Mouse (Mus musculus): Measurements from ENCODE around the gene Slc13a4. TPM values are rescaled to one million over a fixed set of nuclear protein-coding genes. Genes with fewer than 3 reads are reported as not detected.

The Slc13a4 gene
- polyA plus RNA-seq (2015; fragmentation: Nextera tagmentation; extraction: Ambion mirVana) = 0.10 TPM in 2 replicates

- no peak within 1 kb of the TSS for H3K9ac ChIP-seq
- H3K4me1 ChIP-seq (replicated peaks) = no peaks in the 10 kb centered on the region; the same call in 1 of the 2 replicates
- no peaks in the 10 kb centered on the region for H3K9me3 ChIP-seq (replicated peaks)
- DNase-seq (no peak), ATAC-seq (ENCODE audit: low read depth) (no peak)
- H3K27ac ChIP-seq = no peak within 1 kb of the TSS
- no peak within 1 kb of the TSS for H3K4me2 ChIP-seq
- no peaks in the 10 kb centered on the region for H3K36me3 ChIP-seq
- no peaks in the 10 kb centered on the region for H3K27me3 ChIP-seq
- H3K4me3 ChIP-seq (replicated peaks) = no peak within 1 kb of the TSS
- 35% methylated on average over 7 of the region's 7 CpGs for WGBS (ENCODE audit: insufficient replicate concordance)
Observed at GRCm38 (mm10) chr6:35308037-35308436, at the start of gene Slc13a4. Gene Slc13a4, minus strand, starts transcription at chr6:35308131.

GRCm38 (mm10) chr6:35355320-35355719 lies 47.4 kb upstream of the Slc13a4 start:
- H3K9me3 ChIP-seq (replicated peaks) = no peaks in the 10 kb centered on the region
- no peak for ATAC-seq (ENCODE audit: low read depth)
- 84% methylated on average over 3 of the region's 3 CpGs for WGBS (ENCODE audit: insufficient replicate concordance)
- no peak for DNase-seq
- no peak overlapping the region for H3K27ac ChIP-seq
- no peaks in the 10 kb centered on the region for H3K27me3 ChIP-seq
- no peak overlapping the region for H3K4me3 ChIP-seq (replicated peaks)
- H3K36me3 ChIP-seq = no peaks in the 10 kb centered on the region
- no peak overlapping the region for H3K4me2 ChIP-seq
- H3K4me1 ChIP-seq (replicated peaks) = peaks cover 17% of the 10 kb centered on the region
- H3K9ac ChIP-seq = no peak overlapping the region

- ATAC-seq (ENCODE audit: low read depth) = no peak
- 61% methylated on average over 6 of the region's 6 CpGs for WGBS (ENCODE audit: insufficient replicate concordance)
- no peaks in the 10 kb centered on the region for H3K36me3 ChIP-seq
- DNase-seq = no peak
- no peaks in the 10 kb centered on the region for H3K9me3 ChIP-seq (replicated peaks)
- H3K4me2 ChIP-seq = no peak overlapping the region
- no peak overlapping the region for H3K9ac ChIP-seq
- H3K4me3 ChIP-seq (replicated peaks) = no peak overlapping the region
- no peaks in the 10 kb centered on the region for H3K27me3 ChIP-seq
- peaks cover 17% of the 10 kb centered on the region for H3K4me1 ChIP-seq (replicated peaks)
- no peak overlapping the region for H3K27ac ChIP-seq
Observed at GRCm38 (mm10) chr6:35354622-35354998, 46.7 kb upstream of the Slc13a4 start.

- Histone ChIP-seq H3K36me3 (no peaks in the 10 kb centered on the region), H3K27ac (no peak overlapping the region), H3K27me3 (no peaks in the 10 kb centered on the region), H3K4me1 (replicated peaks) (peaks cover 17% of the 10 kb centered on the region), H3K9me3 (replicated peaks) (no peaks in the 10 kb centered on the region), H3K9ac (no peak overlapping the region), H3K4me2 (peak overlapping the region; percentile 37), H3K4me3 (replicated peaks) (no peak overlapping the region)
- no peak for DNase-seq
- WGBS (ENCODE audit: insufficient replicate concordance) = 30% methylated on average over 18 of the region's 18 CpGs
- 0 out of 2 replicates have a peak, but pooled peaks have one; percentile 15 for ATAC-seq (ENCODE audit: low read depth)
Observed at GRCm38 (mm10) chr6:35353846-35354621, 46.1 kb upstream of the Slc13a4 start.

GRCm38 (mm10) chr6:35353416-35353815 lies 45.5 kb upstream of the Slc13a4 start:
- H3K36me3 ChIP-seq = no peaks in the 10 kb centered on the region
- peak overlapping the region; percentile 37 for H3K4me2 ChIP-seq
- no peak overlapping the region for H3K27ac ChIP-seq
- H3K4me1 ChIP-seq (replicated peaks) = peaks cover 17% of the 10 kb centered on the region
- 32% methylated on average over 5 of the region's 5 CpGs for WGBS (ENCODE audit: insufficient replicate concordance)
- DNase-seq (no peak), ATAC-seq (ENCODE audit: low read depth) (peak; percentile 71)
- H3K9me3 ChIP-seq (replicated peaks) = no peaks in the 10 kb centered on the region
- H3K4me3 ChIP-seq (replicated peaks) = no peak overlapping the region
- no peak overlapping the region for H3K9ac ChIP-seq
- no peaks in the 10 kb centered on the region for H3K27me3 ChIP-seq

GRCm38 (mm10) chr6:35352867-35353266 lies 44.9 kb upstream of the Slc13a4 start:
- Histone ChIP-seq H3K9me3 (replicated peaks) (no peaks in the 10 kb centered on the region), H3K27me3 (no peaks in the 10 kb centered on the region), H3K9ac (no peak overlapping the region), H3K36me3 (no peaks in the 10 kb centered on the region), H3K4me3 (replicated peaks) (no peak overlapping the region), H3K4me1 (replicated peaks) (peaks cover 17% of the 10 kb centered on the region), H3K27ac (no peak overlapping the region), H3K4me2 (no peak overlapping the region)
- ATAC-seq (ENCODE audit: low read depth) (no peak), DNase-seq (no peak)
- WGBS (ENCODE audit: insufficient replicate concordance) = 42% methylated on average over 8 of the region's 8 CpGs

- 67% methylated on average over 3 of the region's 3 CpGs for WGBS (ENCODE audit: insufficient replicate concordance)
- no peak overlapping the region for H3K4me2 ChIP-seq
- no peaks in the 10 kb centered on the region for H3K9me3 ChIP-seq (replicated peaks)
- H3K9ac ChIP-seq = no peak overlapping the region
- DNase-seq = no peak
- H3K4me1 ChIP-seq (replicated peaks) = peaks cover 17% of the 10 kb centered on the region
- H3K27me3 ChIP-seq = no peaks in the 10 kb centered on the region
- no peak overlapping the region for H3K27ac ChIP-seq
- ATAC-seq (ENCODE audit: low read depth) = no peak
- H3K36me3 ChIP-seq = no peaks in the 10 kb centered on the region
- no peak overlapping the region for H3K4me3 ChIP-seq (replicated peaks)
Observed at GRCm38 (mm10) chr6:35351826-35352225, 43.9 kb upstream of the Slc13a4 start.

GRCm38 (mm10) chr6:35349784-35350183 lies 41.9 kb upstream of the Slc13a4 start:
- H3K9me3 ChIP-seq (replicated peaks) = no peaks in the 10 kb centered on the region
- 56% methylated on average over 7 of the region's 7 CpGs for WGBS (ENCODE audit: insufficient replicate concordance)
- no peak overlapping the region for H3K4me3 ChIP-seq (replicated peaks)
- H3K9ac ChIP-seq = no peak overlapping the region
- ATAC-seq (ENCODE audit: low read depth) = no peak
- no peaks in the 10 kb centered on the region for H3K36me3 ChIP-seq
- no peaks in the 10 kb centered on the region for H3K27me3 ChIP-seq
- no peak overlapping the region for H3K27ac ChIP-seq
- no peak overlapping the region for H3K4me2 ChIP-seq
- H3K4me1 ChIP-seq (replicated peaks) = peaks cover 17% of the 10 kb centered on the region
- DNase-seq = no peak

GRCm38 (mm10) chr6:35338640-35339039 lies 30.7 kb upstream of the Slc13a4 start:
- Histone ChIP-seq H3K27ac (no peak overlapping the region), H3K9me3 (replicated peaks) (no peaks in the 10 kb centered on the region), H3K4me2 (no peak overlapping the region), H3K27me3 (no peaks in the 10 kb centered on the region), H3K4me3 (replicated peaks) (no peak overlapping the region), H3K4me1 (replicated peaks) (peaks cover 11% of the 10 kb centered on the region), H3K36me3 (no peaks in the 10 kb centered on the region), H3K9ac (no peak overlapping the region)
- WGBS (ENCODE audit: insufficient replicate concordance) = 24% methylated on average over 3 of the region's 3 CpGs
- DNase-seq (no peak), ATAC-seq (ENCODE audit: low read depth) (no peak)

GRCm38 (mm10) chr6:35337836-35338235 lies 29.9 kb upstream of the Slc13a4 start:
- ATAC-seq (ENCODE audit: low read depth) (no peak), DNase-seq (no peak)
- Histone ChIP-seq H3K27ac (no peak overlapping the region), H3K9ac (no peak overlapping the region), H3K4me2 (no peak overlapping the region), H3K4me1 (replicated peaks) (peaks cover 13% of the 10 kb centered on the region), H3K27me3 (no peaks in the 10 kb centered on the region), H3K9me3 (replicated peaks) (no peaks in the 10 kb centered on the region), H3K36me3 (no peaks in the 10 kb centered on the region), H3K4me3 (replicated peaks) (no peak overlapping the region)
- WGBS (ENCODE audit: insufficient replicate concordance) = 54% methylated on average over 8 of the region's 8 CpGs

GRCm38 (mm10) chr6:35335452-35335851 lies 27.5 kb upstream of the Slc13a4 start:
- no peaks in the 10 kb centered on the region for H3K9me3 ChIP-seq (replicated peaks)
- H3K9ac ChIP-seq = no peak overlapping the region
- H3K36me3 ChIP-seq = no peaks in the 10 kb centered on the region
- H3K27me3 ChIP-seq = no peaks in the 10 kb centered on the region
- peaks cover 13% of the 10 kb centered on the region for H3K4me1 ChIP-seq (replicated peaks)
- no peak overlapping the region for H3K4me3 ChIP-seq (replicated peaks)
- DNase-seq (no peak), ATAC-seq (ENCODE audit: low read depth) (peak; percentile 77)
- H3K4me2 ChIP-seq = no peak overlapping the region
- WGBS (ENCODE audit: insufficient replicate concordance) = 37% methylated on average over 5 of the region's 5 CpGs
- H3K27ac ChIP-seq = 0 out of 2 replicates have a peak overlapping the region, but pooled peaks have one; percentile 56

GRCm38 (mm10) chr6:35334278-35334677 lies 26.3 kb upstream of the Slc13a4 start:
- Histone ChIP-seq H3K9me3 (replicated peaks) (no peaks in the 10 kb centered on the region), H3K36me3 (no peaks in the 10 kb centered on the region), H3K9ac (no peak overlapping the region), H3K4me2 (no peak overlapping the region), H3K27me3 (no peaks in the 10 kb centered on the region), H3K4me3 (replicated peaks) (no peak overlapping the region), H3K4me1 (replicated peaks) (peaks cover 13% of the 10 kb centered on the region), H3K27ac (no peak overlapping the region)
- DNase-seq = no peak
- ATAC-seq (ENCODE audit: low read depth) = no peak
- 65% methylated on average over 4 of the region's 4 CpGs for WGBS (ENCODE audit: insufficient replicate concordance)
